Mouse (Mus musculus) lung, embryonic 16.5 days (tissue): ENCODE results near the gene Mrtfb. TPM values are rescaled to one million over a fixed set of nuclear protein-coding genes. Genes with fewer than 3 reads are reported as not detected.

Source experiments
- ATAC-seq: fragments of 200-750 bp; cut with Nextera tagmentation; 2 replicates; pipeline ENCODE4 v1.8.0; 2017; ENCODE audit warnings: low read depth, mild to moderate bottlenecking, moderate library complexity
- H3K27ac ChIP-seq: fragments of 300-500 bp; sonication (generic); 2 replicates; pipeline ENCODE4 v1.5.1; 2014; ENCODE audit warnings: mild to moderate bottlenecking, control low read depth, low read length
- H3K27me3 ChIP-seq: fragments of 300-500 bp; sonication (generic); 2 replicates; pipeline ENCODE4 v1.6.1; 2014; ENCODE audit warnings: low read depth, low read length, mixed read lengths; ENCODE audit not compliant: control insufficient read depth, insufficient read depth
- H3K36me3 ChIP-seq: fragments of 300-500 bp; sonication (generic); 2 replicates; pipeline ENCODE4 v1.6.1; 2014; ENCODE audit warnings: low read length; ENCODE audit not compliant: control insufficient read depth, insufficient read depth
- H3K4me1 ChIP-seq: fragments of 300-500 bp; sonication (generic); replicated peaks from 2 replicates; pipeline ENCODE4 v1.6.1; 2014; ENCODE audit warnings: low read length, mixed read lengths; ENCODE audit not compliant: control insufficient read depth, insufficient read depth
- H3K4me2 ChIP-seq: fragments of 300-500 bp; sonication (generic); 2 replicates; pipeline ENCODE4 v1.6.1; 2014; ENCODE audit warnings: low read depth, low read length, control low read depth
- H3K4me3 ChIP-seq: fragments of 300-500 bp; sonication (generic); 2 replicates; pipeline ENCODE4 v1.5.1; 2014; ENCODE audit warnings: mild to moderate bottlenecking, low read length, control low read depth
- H3K9ac ChIP-seq: fragments of 300-500 bp; sonication (generic); 2 replicates; pipeline ENCODE4 v1.6.1; 2014; ENCODE audit warnings: low read length, control low read depth
- H3K9me3 ChIP-seq: fragments of 300-500 bp; sonication (generic); 2 replicates; pipeline ENCODE4 v1.6.1; 2016; ENCODE audit warnings: low read length; ENCODE audit not compliant: control insufficient read depth
- WGBS: fragments of 180-500 bp; shearing (Covaris S2); extraction: QIAGEN DNeasy Blood & Tissue Kit; methylation state at CpG from one replicate; pipeline ENCODE4 v1.1.7; 2014; 5-methylcytosine and 5-hydroxymethylcytosine counted together
- polyA plus RNA-seq: library from polyadenylated mRNA; unstranded; fragments of >200 nt; fragmentation: Nextera tagmentation; extraction: Ambion mirVana; gene quantifications from 2 replicates; pipeline ENCODE4 v1.2.1, GENCODE M21; 2015

Gene Mrtfb
- polyA plus RNA-seq, 1 experiment from 2014 or later, result 24.3 TPM

- Histone ChIP-seq H3K9ac (no peak overlapping the region), H3K27ac (no peak overlapping the region), H3K27me3 (no peaks in the 10 kb centered on the region), H3K9me3 (peaks cover 4% of the 10 kb centered on the region; the same call in 1 of the 2 replicates), H3K4me1 (no peaks in the 10 kb centered on the region), H3K4me2 (no peak overlapping the region), H3K36me3 (peaks cover 30% of the 10 kb centered on the region), H3K4me3 (no peak overlapping the region)
- 84% methylated on average over 7 of the region's 7 CpGs for WGBS
- no peak for ATAC-seq
Observed at GRCm38 (mm10) chr16:13414566-13414965, 158.3 kb downstream of the Mrtfb start.

DNA sequence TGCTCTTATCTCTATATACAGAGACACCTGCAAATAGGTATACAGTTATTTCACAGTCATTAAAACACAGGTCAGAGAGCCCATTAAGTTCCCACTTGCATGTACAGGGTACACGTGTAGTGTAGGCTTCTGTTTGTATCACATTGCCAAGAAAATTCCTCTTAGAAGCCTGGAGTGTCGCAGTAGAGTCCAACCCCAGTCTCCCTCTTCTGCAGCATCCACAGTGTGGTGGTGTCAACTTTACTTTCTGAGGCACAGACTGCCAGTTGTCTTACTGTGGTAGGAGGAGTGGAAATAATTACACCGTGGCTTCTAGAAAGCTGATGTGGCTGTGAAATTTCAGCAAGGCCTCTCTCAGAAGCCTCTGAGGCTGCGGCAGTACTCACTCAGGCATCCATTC lies 158.7 kb downstream of the Mrtfb start:
- WGBS, result 77% methylated on average over 4 of the region's 4 CpGs
- peaks cover 4% of the 10 kb centered on the region; the same call in 1 of the 2 replicates for H3K9me3 ChIP-seq
- H3K9ac ChIP-seq, result no peak overlapping the region
- no peaks in the 10 kb centered on the region for H3K27me3 ChIP-seq
- H3K4me2 ChIP-seq, result no peak overlapping the region
- no peak overlapping the region for H3K4me3 ChIP-seq
- ATAC-seq, result no peak
- H3K27ac ChIP-seq, result no peak overlapping the region
- no peaks in the 10 kb centered on the region for H3K4me1 ChIP-seq
- H3K36me3 ChIP-seq, result peaks cover 26% of the 10 kb centered on the region

- 91% methylated on average over 6 of the region's 6 CpGs for WGBS
Observed at GRCm38 (mm10) chr16:13415465-13415864, 159.2 kb downstream of the Mrtfb start.

DNA sequence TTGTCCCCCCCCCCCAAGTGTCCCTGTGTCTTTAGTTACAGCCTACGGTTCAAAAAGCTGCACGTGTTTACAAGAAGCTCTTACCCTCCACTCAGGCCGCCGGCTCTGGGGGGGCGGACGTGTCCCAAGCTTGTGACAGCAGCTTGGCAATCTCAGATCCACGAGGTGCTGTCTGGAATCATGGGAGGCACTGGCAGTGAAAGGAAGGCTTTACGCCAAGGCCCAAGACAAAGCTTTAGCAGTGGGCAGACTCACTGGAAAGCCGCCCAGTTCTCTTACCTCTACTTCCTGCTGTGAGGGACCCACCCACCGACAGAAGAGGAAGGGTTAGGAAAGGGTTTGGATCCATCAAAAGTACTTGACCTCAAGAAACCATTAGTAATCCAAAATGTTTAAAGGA lies 160.2 kb downstream of the Mrtfb start:
- Histone ChIP-seq H3K36me3 (peaks cover 12% of the 10 kb centered on the region), H3K27me3 (no peaks in the 10 kb centered on the region), H3K9ac (no peak overlapping the region), H3K4me2 (no peak overlapping the region), H3K4me1 (no peaks in the 10 kb centered on the region), H3K27ac (no peak overlapping the region), H3K4me3 (no peak overlapping the region), H3K9me3 (no peaks in the 10 kb centered on the region)
- no peak for ATAC-seq
- 55% methylated on average over 10 of the region's 10 CpGs for WGBS

More at GRCm38 (mm10) chr16:13415465-13415864, 159.2 kb downstream of the Mrtfb start:
- Histone ChIP-seq H3K36me3 (peaks cover 22% of the 10 kb centered on the region), H3K27ac (no peak overlapping the region), H3K9ac (no peak overlapping the region), H3K4me2 (no peak overlapping the region), H3K9me3 (peaks cover 4% of the 10 kb centered on the region; the same call in 1 of the 2 replicates), H3K4me3 (no peak overlapping the region), H3K4me1 (no peaks in the 10 kb centered on the region), H3K27me3 (no peaks in the 10 kb centered on the region)
- ATAC-seq, result no peak

- Histone ChIP-seq H3K4me1 (no peaks in the 10 kb centered on the region), H3K4me3 (no peak overlapping the region), H3K27me3 (no peaks in the 10 kb centered on the region), H3K27ac (no peak overlapping the region), H3K9ac (no peak overlapping the region), H3K36me3 (peaks cover 1% of the 10 kb centered on the region), H3K4me2 (no peak overlapping the region), H3K9me3 (no peaks in the 10 kb centered on the region)
- 53% methylated on average over 5 of the region's 5 CpGs for WGBS
- ATAC-seq, result no peak
Observed at GRCm38 (mm10) chr16:13417904-13418303, 161.6 kb downstream of the Mrtfb start.

DNA sequence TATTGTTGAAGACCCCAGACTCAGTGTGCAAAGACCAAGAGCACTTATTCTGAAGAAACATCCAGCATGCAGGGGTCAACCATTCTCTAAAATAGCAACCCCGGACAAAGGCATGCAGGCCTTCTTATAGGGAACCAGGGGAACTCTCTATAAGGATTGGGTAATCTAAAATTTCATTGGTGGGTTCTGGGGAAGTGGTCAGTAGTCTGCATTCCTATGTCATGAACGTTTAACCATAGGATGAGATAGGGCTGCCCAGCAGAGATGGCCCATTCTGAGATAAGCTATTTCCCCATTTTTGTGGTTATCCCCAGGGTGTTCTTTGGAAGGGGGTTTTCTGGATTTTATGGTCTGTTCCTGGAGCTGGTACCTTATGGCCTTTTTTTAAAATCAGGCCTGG lies 163.5 kb downstream of the Mrtfb start:
- ATAC-seq, result no peak
- Histone ChIP-seq H3K36me3 (no peaks in the 10 kb centered on the region), H3K4me3 (no peak overlapping the region), H3K27ac (no peak overlapping the region), H3K9me3 (no peaks in the 10 kb centered on the region), H3K27me3 (no peaks in the 10 kb centered on the region), H3K4me2 (no peak overlapping the region), H3K9ac (no peak overlapping the region), H3K4me1 (no peaks in the 10 kb centered on the region)
- 59% methylated on average over 2 of the region's 2 CpGs for WGBS

GRCm38 (mm10) chr16:13422522-13422921 lies 166.2 kb downstream of the Mrtfb start:
- no peaks in the 10 kb centered on the region for H3K36me3 ChIP-seq
- H3K4me2 ChIP-seq, result no peak overlapping the region
- ATAC-seq, result no peak
- H3K9me3 ChIP-seq, result no peaks in the 10 kb centered on the region
- H3K4me3 ChIP-seq, result no peak overlapping the region
- H3K4me1 ChIP-seq, result no peaks in the 10 kb centered on the region; the same call in 1 of the 2 replicates
- 83% methylated on average over 3 of the region's 3 CpGs for WGBS
- H3K9ac ChIP-seq, result no peak overlapping the region
- no peak overlapping the region for H3K27ac ChIP-seq
- H3K27me3 ChIP-seq, result no peaks in the 10 kb centered on the region

DNA sequence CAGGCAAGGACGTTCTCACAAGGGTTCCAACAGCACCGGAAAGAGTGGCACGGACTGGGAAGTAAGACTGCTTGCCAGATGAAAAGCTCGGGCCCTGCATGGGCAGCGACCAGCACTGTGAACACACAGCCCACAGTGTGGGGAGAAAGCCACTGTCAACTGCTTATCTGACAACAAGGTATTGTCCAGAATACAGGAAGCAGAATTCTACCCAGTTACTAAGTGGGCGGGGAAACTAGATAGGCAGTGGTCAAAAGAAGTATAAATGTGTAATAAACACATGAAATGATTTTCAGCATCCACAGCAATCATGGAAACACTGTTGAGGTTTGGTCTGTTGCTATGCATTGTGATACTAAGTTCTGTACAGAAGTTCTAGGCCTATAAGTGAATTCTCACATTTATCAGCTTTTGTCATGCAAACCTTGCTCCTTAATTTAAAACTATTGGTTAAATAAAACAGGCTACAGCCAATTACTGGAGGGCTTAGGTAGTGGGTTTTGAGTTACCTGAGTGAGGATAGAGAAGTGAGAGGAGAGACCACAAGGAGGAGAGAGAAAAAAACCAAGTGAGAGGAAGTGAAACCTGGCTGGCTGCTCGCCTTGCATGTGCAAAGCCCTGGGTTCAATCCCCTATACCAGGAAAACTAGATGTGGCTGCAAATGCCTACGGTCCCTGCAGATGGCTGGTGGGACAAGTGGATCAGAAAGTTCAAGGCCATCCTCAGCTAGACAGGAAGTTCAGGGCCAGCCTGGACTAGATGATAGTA lies 167.5 kb downstream of the Mrtfb start:
- no peak overlapping the region for H3K27ac ChIP-seq
- H3K36me3 ChIP-seq, result no peaks in the 10 kb centered on the region
- ATAC-seq, result no peak
- no peak overlapping the region for H3K4me2 ChIP-seq
- H3K9me3 ChIP-seq, result no peaks in the 10 kb centered on the region
- 78% methylated on average over 8 of the region's 8 CpGs for WGBS
- no peak overlapping the region for H3K9ac ChIP-seq
- H3K4me1 ChIP-seq, result no peaks in the 10 kb centered on the region; the same call in 1 of the 2 replicates
- H3K27me3 ChIP-seq, result no peaks in the 10 kb centered on the region
- H3K4me3 ChIP-seq, result no peak overlapping the region

DNA sequence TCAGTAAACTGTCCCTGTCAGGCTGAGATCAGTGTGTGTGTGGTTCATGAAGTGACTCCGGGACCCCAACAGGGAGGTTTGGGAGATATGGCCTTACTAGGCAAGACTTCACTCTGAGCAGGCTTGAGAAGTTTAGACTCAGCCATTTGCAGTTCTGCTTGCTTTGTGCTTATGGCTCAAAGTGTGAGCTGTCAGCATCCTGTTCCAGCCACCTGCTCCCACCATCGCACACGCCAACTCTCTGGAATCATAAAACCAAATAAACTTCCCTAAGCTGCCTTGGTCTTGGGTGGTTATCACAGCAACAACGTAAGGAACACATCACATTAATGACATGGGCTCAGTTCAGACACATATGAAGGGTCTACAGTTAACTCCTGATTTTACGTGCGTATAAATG lies 169.5 kb downstream of the Mrtfb start:
- Histone ChIP-seq H3K4me1 (peaks cover 2% of the 10 kb centered on the region; the same call in 1 of the 2 replicates), H3K4me3 (no peak overlapping the region), H3K36me3 (no peaks in the 10 kb centered on the region), H3K27me3 (no peaks in the 10 kb centered on the region), H3K27ac (no peak overlapping the region), H3K4me2 (no peak overlapping the region), H3K9ac (no peak overlapping the region), H3K9me3 (no peaks in the 10 kb centered on the region)
- ATAC-seq, result no peak
- 55% methylated on average over 6 of the region's 6 CpGs for WGBS
